Mouse (Mus musculus): Measurements from ENCODE around the gene Asic5. TPM values are rescaled to one million over a fixed set of nuclear protein-coding genes. Genes with fewer than 3 reads are reported as not detected.

Gene Asic5
- polyA plus RNA-seq (2015; fragmentation: Nextera tagmentation; extraction: Ambion mirVana): 0.70 and 1.5 TPM in 2 replicates

- no peaks in the 10 kb centered on the region for H3K36me3 ChIP-seq (ENCODE audit: control insufficient read depth, insufficient read depth, low read length)
- DNase-seq (ENCODE audit: low spot score) (no peak), ATAC-seq (ENCODE audit: low FRiP score, low TSS enrichment) (no peak)
- no peak within 1 kb of the TSS for H3K27ac ChIP-seq (replicated peaks)
- TF ChIP-seq EP300 (optimal IDR thresholded peaks at IDR 0.05) (no peak), CTCF (IDR thresholded peaks at IDR 0.05; ENCODE audit: low read depth) (no peak)
- H3K4me1 ChIP-seq (replicated peaks; ENCODE audit: control insufficient read depth, insufficient read depth): no peaks in the 10 kb centered on the region
- no peak within 1 kb of the TSS for H3K9ac ChIP-seq (ENCODE audit: low read length)
- no peaks in the 10 kb centered on the region for H3K27me3 ChIP-seq (ENCODE audit: control insufficient read depth, insufficient read depth, low read length)
- H3K9me3 ChIP-seq (ENCODE audit: control insufficient read depth, low read length): no peaks in the 10 kb centered on the region
- H3K4me3 ChIP-seq (ENCODE audit: low read depth, low read length): no peak within 1 kb of the TSS
- H3K4me2 ChIP-seq (replicated peaks; ENCODE audit: low read depth): no peak within 1 kb of the TSS
- 77% methylated on average over 5 of the region's 5 CpGs for WGBS
Observed at GRCm38 (mm10) chr3:81981990-81982389, at the start of gene Asic5. Gene Asic5, plus strand, starts transcription at chr3:81982290.

- H3K4me2 ChIP-seq (replicated peaks; ENCODE audit: low read depth): no peak overlapping the region
- H3K36me3 ChIP-seq (ENCODE audit: control insufficient read depth, insufficient read depth, low read length): no peaks in the 10 kb centered on the region
- no peaks in the 10 kb centered on the region for H3K9me3 ChIP-seq (ENCODE audit: control insufficient read depth, low read length)
- H3K27me3 ChIP-seq (ENCODE audit: control insufficient read depth, insufficient read depth, low read length): no peaks in the 10 kb centered on the region
- WGBS: 77% methylated on average over 4 of the region's 4 CpGs
- TF ChIP-seq CTCF (IDR thresholded peaks at IDR 0.05; ENCODE audit: low read depth) (no peak), EP300 (optimal IDR thresholded peaks at IDR 0.05) (no peak)
- DNase-seq (ENCODE audit: low spot score) (no peak), ATAC-seq (ENCODE audit: low FRiP score, low TSS enrichment) (no peak)
- no peak overlapping the region for H3K27ac ChIP-seq (replicated peaks)
- H3K4me3 ChIP-seq (ENCODE audit: low read depth, low read length): no peak overlapping the region; the same call in 1 of the 2 replicates
- H3K4me1 ChIP-seq (replicated peaks; ENCODE audit: control insufficient read depth, insufficient read depth): no peaks in the 10 kb centered on the region
- no peak overlapping the region for H3K9ac ChIP-seq (ENCODE audit: low read length)
Observed at GRCm38 (mm10) chr3:81933348-81933747, 48.7 kb upstream of the Asic5 start.

- Histone ChIP-seq H3K4me3 (ENCODE audit: low read depth, low read length) (no peak overlapping the region), H3K4me1 (replicated peaks; ENCODE audit: control insufficient read depth, insufficient read depth) (no peaks in the 10 kb centered on the region), H3K27me3 (ENCODE audit: control insufficient read depth, insufficient read depth, low read length) (no peaks in the 10 kb centered on the region), H3K36me3 (ENCODE audit: control insufficient read depth, insufficient read depth, low read length) (no peaks in the 10 kb centered on the region), H3K9me3 (ENCODE audit: control insufficient read depth, low read length) (no peaks in the 10 kb centered on the region), H3K4me2 (replicated peaks; ENCODE audit: low read depth) (no peak overlapping the region), H3K27ac (replicated peaks) (no peak overlapping the region), H3K9ac (ENCODE audit: low read length) (no peak overlapping the region)
- WGBS: 29% methylated on average over 3 of the region's 3 CpGs
- no peak for DNase-seq (ENCODE audit: low spot score)
- ATAC-seq (ENCODE audit: low FRiP score, low TSS enrichment): peak; percentile 51; the same call in 1 of the 2 replicates
- TF ChIP-seq CTCF (IDR thresholded peaks at IDR 0.05; ENCODE audit: low read depth) (no peak), EP300 (optimal IDR thresholded peaks at IDR 0.05) (peak; percentile 76)
Observed at GRCm38 (mm10) chr3:81938924-81939323, 43.2 kb upstream of the Asic5 start.

- no peaks in the 10 kb centered on the region for H3K27me3 ChIP-seq (ENCODE audit: control insufficient read depth, insufficient read depth, low read length)
- no peaks in the 10 kb centered on the region for H3K4me1 ChIP-seq (replicated peaks; ENCODE audit: control insufficient read depth, insufficient read depth)
- no peak overlapping the region for H3K4me3 ChIP-seq (ENCODE audit: low read depth, low read length)
- 87% methylated on average over 3 of the region's 3 CpGs for WGBS
- H3K27ac ChIP-seq (replicated peaks): no peak overlapping the region
- no peaks in the 10 kb centered on the region for H3K9me3 ChIP-seq (ENCODE audit: control insufficient read depth, low read length)
- ATAC-seq (ENCODE audit: low FRiP score, low TSS enrichment) (no peak), DNase-seq (ENCODE audit: low spot score) (no peak)
- no peak overlapping the region for H3K4me2 ChIP-seq (replicated peaks; ENCODE audit: low read depth)
- no peaks in the 10 kb centered on the region for H3K36me3 ChIP-seq (ENCODE audit: control insufficient read depth, insufficient read depth, low read length)
- H3K9ac ChIP-seq (ENCODE audit: low read length): no peak overlapping the region
- no peak for TF ChIP-seq CTCF (IDR thresholded peaks at IDR 0.05; ENCODE audit: low read depth)
- no peak for TF ChIP-seq EP300 (optimal IDR thresholded peaks at IDR 0.05)
Observed at GRCm38 (mm10) chr3:81942341-81942740, 39.7 kb upstream of the Asic5 start.

- H3K4me2 ChIP-seq (replicated peaks; ENCODE audit: low read depth): no peak overlapping the region
- TF ChIP-seq CTCF (IDR thresholded peaks at IDR 0.05; ENCODE audit: low read depth) (no peak), EP300 (optimal IDR thresholded peaks at IDR 0.05) (no peak)
- no peaks in the 10 kb centered on the region for H3K27me3 ChIP-seq (ENCODE audit: control insufficient read depth, insufficient read depth, low read length)
- no peak overlapping the region for H3K27ac ChIP-seq (replicated peaks)
- no peak overlapping the region for H3K4me3 ChIP-seq (ENCODE audit: low read depth, low read length)
- ATAC-seq (ENCODE audit: low FRiP score, low TSS enrichment) (no peak), DNase-seq (ENCODE audit: low spot score) (no peak)
- no peaks in the 10 kb centered on the region for H3K36me3 ChIP-seq (ENCODE audit: control insufficient read depth, insufficient read depth, low read length)
- no peaks in the 10 kb centered on the region for H3K4me1 ChIP-seq (replicated peaks; ENCODE audit: control insufficient read depth, insufficient read depth)
- H3K9me3 ChIP-seq (ENCODE audit: control insufficient read depth, low read length): no peaks in the 10 kb centered on the region
- WGBS: 95% methylated on average over 3 of the region's 3 CpGs
- H3K9ac ChIP-seq (ENCODE audit: low read length): no peak overlapping the region
Observed at GRCm38 (mm10) chr3:81943097-81943496, 39.0 kb upstream of the Asic5 start.

GRCm38 (mm10) chr3:81944851-81945393, 37.2 kb upstream of the Asic5 start:
- peak; percentile 93 for ATAC-seq (ENCODE audit: low FRiP score, low TSS enrichment)
- WGBS: 81% methylated on average over 7 of the region's 7 CpGs
- no peak for TF ChIP-seq EP300 (optimal IDR thresholded peaks at IDR 0.05)
- TF ChIP-seq CTCF (IDR thresholded peaks at IDR 0.05; ENCODE audit: low read depth): no peak

More at GRCm38 (mm10) chr3:81944851-81945393, 37.2 kb upstream of the Asic5 start:
- Histone ChIP-seq H3K9me3 (ENCODE audit: control insufficient read depth, low read length) (no peaks in the 10 kb centered on the region), H3K4me2 (replicated peaks; ENCODE audit: low read depth) (no peak overlapping the region), H3K4me1 (replicated peaks; ENCODE audit: control insufficient read depth, insufficient read depth) (no peaks in the 10 kb centered on the region), H3K27me3 (ENCODE audit: control insufficient read depth, insufficient read depth, low read length) (no peaks in the 10 kb centered on the region), H3K27ac (replicated peaks) (no peak overlapping the region), H3K4me3 (ENCODE audit: low read depth, low read length) (no peak overlapping the region), H3K36me3 (ENCODE audit: control insufficient read depth, insufficient read depth, low read length) (no peaks in the 10 kb centered on the region), H3K9ac (ENCODE audit: low read length) (no peak overlapping the region)
- peak; percentile 49 for DNase-seq (ENCODE audit: low spot score)

Data from stomach, postnatal 0 days (tissue).